Mouse (Mus musculus): ENCODE measurements around the gene Etfa. TPM values are rescaled to one million over a fixed set of nuclear protein-coding genes. Genes with fewer than 3 reads are reported as not detected.

Etfa gene
- polyA plus RNA-seq, 1 experiment: 28.8 TPM

DNA sequence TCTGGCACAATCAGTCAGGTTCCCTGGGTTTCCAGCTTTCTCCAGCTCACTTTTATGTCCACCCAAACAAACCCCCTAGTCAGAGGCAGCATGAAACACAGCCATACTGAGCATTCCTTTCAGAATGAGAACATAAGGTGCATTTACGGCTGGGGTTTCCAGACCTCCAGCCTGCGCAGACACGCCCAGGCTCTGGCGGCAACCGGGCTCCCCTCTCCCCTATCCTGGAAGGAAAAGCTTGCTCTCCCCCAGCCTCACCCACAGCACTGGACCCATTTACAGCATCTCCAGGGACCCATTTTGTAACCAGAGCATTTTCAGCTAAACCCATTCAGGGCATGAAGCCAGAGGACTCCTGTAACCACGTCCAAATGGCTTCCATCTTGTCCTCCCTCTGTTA is 62.0 kb downstream of the Etfa start:
- WGBS: 85% methylated on average over 6 of the region's 6 CpGs
- no peak overlapping the region for H3K4me3 ChIP-seq (replicated peaks; ENCODE audit: control insufficient read depth, low read depth, low read length)
- TF ChIP-seq CTCF (IDR thresholded peaks at IDR 0.05; ENCODE audit: control insufficient read depth, insufficient read depth, low read length) (no peak), POLR2A (IDR thresholded peaks at IDR 0.05; ENCODE audit: borderline replicate concordance, control insufficient read depth, low read depth, low read length) (no peak)
- H3K27ac ChIP-seq (ENCODE audit: control insufficient read depth, insufficient read depth, low read depth, low read length, poor library complexity): no peak overlapping the region
- H3K4me1 ChIP-seq (ENCODE audit: control insufficient read depth, insufficient read depth, low read length): no peaks in the 10 kb centered on the region

DNA sequence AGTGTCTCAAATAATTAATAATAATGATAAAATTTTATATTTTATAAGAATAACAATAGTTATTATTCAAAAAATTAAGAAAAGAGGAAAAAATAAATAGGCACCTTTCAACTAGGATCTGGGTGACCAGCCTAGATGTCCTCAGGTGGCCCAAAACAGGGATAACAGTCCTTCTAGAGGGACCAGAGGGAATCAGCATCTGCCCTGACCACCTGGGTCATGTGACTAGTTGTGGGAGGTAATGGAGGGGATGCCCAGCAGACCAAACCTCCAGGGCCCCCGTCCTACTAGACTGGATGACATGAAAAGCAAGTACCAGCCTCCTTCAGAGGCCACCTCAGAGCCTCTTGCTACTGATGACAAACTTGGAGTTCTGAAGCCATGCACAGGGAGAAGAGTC is 62.9 kb downstream of the Etfa start:
- H3K27ac ChIP-seq (ENCODE audit: control insufficient read depth, insufficient read depth, low read depth, low read length, poor library complexity): no peak overlapping the region
- WGBS: 62% methylated on average over 1 of the region's 1 CpGs

DNA sequence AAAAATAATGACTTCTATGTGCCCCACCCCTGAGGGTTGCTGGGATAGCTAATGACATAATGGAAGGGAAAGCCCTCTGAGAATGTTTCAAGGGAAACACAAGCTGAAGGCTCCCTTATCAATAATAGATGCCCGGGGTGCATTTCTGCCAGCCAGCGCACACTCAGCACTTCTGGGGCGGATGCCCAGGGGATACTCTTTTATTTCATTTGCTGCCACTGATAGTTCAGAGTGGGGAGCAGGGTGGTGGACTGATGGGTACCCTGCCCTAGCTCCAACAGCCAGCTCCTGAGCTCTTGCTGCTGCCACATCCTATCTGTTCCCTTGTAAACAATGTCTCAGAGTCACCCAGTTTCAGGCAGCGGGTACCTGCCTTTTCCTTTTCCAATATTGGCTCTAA is 64.5 kb downstream of the Etfa start:
- no peak for TF ChIP-seq POLR2A (IDR thresholded peaks at IDR 0.05; ENCODE audit: borderline replicate concordance, control insufficient read depth, low read depth, low read length)
- TF ChIP-seq CTCF (IDR thresholded peaks at IDR 0.05; ENCODE audit: control insufficient read depth, insufficient read depth, low read length): no peak
- WGBS: 86% methylated on average over 4 of the region's 4 CpGs
- H3K4me1 ChIP-seq (ENCODE audit: control insufficient read depth, insufficient read depth, low read length): no peaks in the 10 kb centered on the region

More for the DNA sequence above, 62.9 kb downstream of the Etfa start:
- Histone ChIP-seq H3K4me3 (replicated peaks; ENCODE audit: control insufficient read depth, low read depth, low read length) (no peak overlapping the region), H3K4me1 (ENCODE audit: control insufficient read depth, insufficient read depth, low read length) (no peaks in the 10 kb centered on the region)
- TF ChIP-seq POLR2A (IDR thresholded peaks at IDR 0.05; ENCODE audit: borderline replicate concordance, control insufficient read depth, low read depth, low read length): no peak
- TF ChIP-seq CTCF (IDR thresholded peaks at IDR 0.05; ENCODE audit: control insufficient read depth, insufficient read depth, low read length): no peak

DNA sequence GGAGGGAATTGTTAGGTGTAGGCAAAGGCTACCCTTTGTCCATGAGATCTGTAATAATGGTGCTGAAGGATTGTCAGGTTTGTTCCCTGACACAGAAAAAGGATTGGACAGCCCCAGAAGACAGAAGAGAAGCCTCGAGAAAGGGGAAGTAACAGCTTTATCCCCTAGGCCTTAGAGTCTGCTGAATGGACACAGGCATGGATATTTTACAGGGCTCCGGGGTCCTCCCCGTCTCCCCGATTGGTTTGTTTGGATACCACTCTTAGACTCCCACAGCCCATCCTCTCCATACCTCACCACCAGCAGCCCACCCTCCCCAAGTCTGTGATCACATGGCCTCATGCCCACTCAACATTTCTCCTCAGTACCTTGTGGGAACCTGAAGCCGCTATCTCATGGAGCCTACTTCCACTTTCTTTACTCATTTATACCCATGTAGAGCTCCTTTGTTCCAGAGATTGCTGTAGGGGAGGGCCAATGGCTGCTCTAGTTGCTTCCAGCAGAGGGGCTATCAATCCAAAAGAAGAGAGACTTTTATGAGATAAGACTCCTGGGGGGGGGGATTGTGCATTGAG is 72.8 kb downstream of the Etfa start:
- TF ChIP-seq CTCF (IDR thresholded peaks at IDR 0.05; ENCODE audit: control insufficient read depth, insufficient read depth, low read length) (no peak), POLR2A (IDR thresholded peaks at IDR 0.05; ENCODE audit: borderline replicate concordance, control insufficient read depth, low read depth, low read length) (no peak)
- no peak overlapping the region for H3K27ac ChIP-seq (ENCODE audit: control insufficient read depth, insufficient read depth, low read depth, low read length, poor library complexity)
- WGBS: 59% methylated on average over 5 of the region's 5 CpGs
- no peaks in the 10 kb centered on the region for H3K4me1 ChIP-seq (ENCODE audit: control insufficient read depth, insufficient read depth, low read length)
- H3K4me3 ChIP-seq (replicated peaks; ENCODE audit: control insufficient read depth, low read depth, low read length): no peak overlapping the region

More for the DNA sequence above, 64.5 kb downstream of the Etfa start:
- H3K4me3 ChIP-seq (replicated peaks; ENCODE audit: control insufficient read depth, low read depth, low read length): no peak overlapping the region
- H3K27ac ChIP-seq (ENCODE audit: control insufficient read depth, insufficient read depth, low read depth, low read length, poor library complexity): no peak overlapping the region

GRCm38 (mm10) chr9:55438433-55438832 is 73.6 kb downstream of the Etfa start:
- TF ChIP-seq CTCF (IDR thresholded peaks at IDR 0.05; ENCODE audit: control insufficient read depth, insufficient read depth, low read length) (no peak), POLR2A (IDR thresholded peaks at IDR 0.05; ENCODE audit: borderline replicate concordance, control insufficient read depth, low read depth, low read length) (no peak)
- WGBS: 78% methylated on average over 3 of the region's 3 CpGs
- H3K4me1 ChIP-seq (ENCODE audit: control insufficient read depth, insufficient read depth, low read length): no peaks in the 10 kb centered on the region
- H3K27ac ChIP-seq (ENCODE audit: control insufficient read depth, insufficient read depth, low read depth, low read length, poor library complexity): no peak overlapping the region
- no peak overlapping the region for H3K4me3 ChIP-seq (replicated peaks; ENCODE audit: control insufficient read depth, low read depth, low read length)

DNA sequence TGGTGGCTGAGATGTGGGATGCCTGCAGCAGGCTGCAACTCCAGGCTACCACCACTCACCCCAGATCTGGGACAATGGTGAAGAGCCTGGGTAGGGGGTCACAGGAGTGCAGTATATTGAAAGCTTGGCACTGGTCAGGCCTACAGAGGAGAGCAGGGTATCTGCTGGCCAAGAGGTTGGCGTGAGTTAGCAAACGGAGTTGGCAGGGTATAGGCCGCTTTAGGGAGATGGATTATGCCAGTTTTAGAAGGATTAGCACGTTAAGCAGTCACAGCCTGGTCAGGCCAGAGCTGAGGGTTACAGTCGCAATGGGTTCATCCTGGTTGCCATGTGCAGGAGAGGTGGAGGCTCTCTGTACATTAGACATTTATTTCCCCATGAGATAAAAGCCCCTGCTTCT is 78.2 kb downstream of the Etfa start:
- Histone ChIP-seq H3K4me3 (replicated peaks; ENCODE audit: control insufficient read depth, low read depth, low read length) (no peak overlapping the region), H3K27ac (ENCODE audit: control insufficient read depth, insufficient read depth, low read depth, low read length, poor library complexity) (no peak overlapping the region), H3K4me1 (ENCODE audit: control insufficient read depth, insufficient read depth, low read length) (no peaks in the 10 kb centered on the region)
- TF ChIP-seq CTCF (IDR thresholded peaks at IDR 0.05; ENCODE audit: control insufficient read depth, insufficient read depth, low read length): no peak
- no peak for TF ChIP-seq POLR2A (IDR thresholded peaks at IDR 0.05; ENCODE audit: borderline replicate concordance, control insufficient read depth, low read depth, low read length)
- WGBS: 89% methylated on average over 5 of the region's 5 CpGs

DNA sequence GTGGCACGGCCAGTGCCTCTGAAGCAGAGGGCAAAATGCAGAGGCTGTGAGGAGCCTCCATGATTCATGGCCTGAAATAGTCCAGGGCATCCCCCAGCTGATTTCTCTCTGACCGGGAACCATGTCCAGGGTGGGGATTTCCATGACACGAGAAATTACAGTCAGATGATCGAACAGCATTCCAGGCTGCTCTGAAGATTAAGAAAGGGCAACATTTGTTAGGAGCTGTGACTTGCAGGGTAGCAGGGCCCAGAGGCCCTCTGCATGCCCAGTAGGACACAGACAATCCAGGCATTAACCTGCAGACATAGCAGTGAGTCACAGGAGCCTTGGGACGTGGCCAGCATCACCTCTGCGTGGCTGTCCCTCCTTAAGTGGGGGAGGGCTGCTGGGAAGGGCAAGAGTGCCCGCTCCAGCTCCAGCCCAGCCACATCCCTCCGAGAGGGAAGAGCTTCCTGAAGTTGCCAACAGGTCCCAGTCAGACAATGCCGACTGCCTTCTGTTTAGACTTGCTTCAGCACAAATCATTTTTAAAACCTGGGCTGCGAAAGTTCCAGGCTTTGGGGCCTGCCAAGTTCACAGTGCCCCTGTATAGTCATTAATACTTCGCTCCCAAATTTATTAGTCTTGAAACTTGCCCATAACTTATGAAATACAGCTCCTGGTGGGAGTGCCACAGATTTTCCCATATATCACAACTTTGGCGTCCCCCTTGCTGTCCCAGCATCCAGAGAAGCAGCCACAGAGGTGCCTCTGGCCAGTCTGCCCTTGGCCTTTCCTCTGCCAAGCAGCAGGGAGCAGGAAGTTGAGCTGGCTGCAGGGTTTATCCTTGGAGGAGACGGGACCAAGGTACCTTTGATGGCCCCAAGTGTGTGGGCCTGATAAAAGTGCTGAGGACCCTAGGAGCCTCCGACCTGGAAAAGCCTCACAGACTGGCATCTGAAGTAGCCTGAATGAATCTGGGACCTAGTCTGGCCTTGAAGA is 79.4 kb downstream of the Etfa start:
- Histone ChIP-seq H3K4me1 (ENCODE audit: control insufficient read depth, insufficient read depth, low read length) (no peaks in the 10 kb centered on the region), H3K27ac (ENCODE audit: control insufficient read depth, insufficient read depth, low read depth, low read length, poor library complexity) (no peak overlapping the region), H3K4me3 (replicated peaks; ENCODE audit: control insufficient read depth, low read depth, low read length) (no peak overlapping the region)
- WGBS: 77% methylated on average over 14 of the region's 14 CpGs
- TF ChIP-seq POLR2A (IDR thresholded peaks at IDR 0.05; ENCODE audit: borderline replicate concordance, control insufficient read depth, low read depth, low read length) (no peak), CTCF (IDR thresholded peaks at IDR 0.05; ENCODE audit: control insufficient read depth, insufficient read depth, low read length) (no peak)

GRCm38 (mm10) chr9:55430133-55430532 is 81.9 kb downstream of the Etfa start:
- H3K4me1 ChIP-seq (ENCODE audit: control insufficient read depth, insufficient read depth, low read length): no peaks in the 10 kb centered on the region
- TF ChIP-seq CTCF (IDR thresholded peaks at IDR 0.05; ENCODE audit: control insufficient read depth, insufficient read depth, low read length) (no peak), POLR2A (IDR thresholded peaks at IDR 0.05; ENCODE audit: borderline replicate concordance, control insufficient read depth, low read depth, low read length) (no peak)
- WGBS: 75% methylated on average over 20 of the region's 20 CpGs
- no peak overlapping the region for H3K27ac ChIP-seq (ENCODE audit: control insufficient read depth, insufficient read depth, low read depth, low read length, poor library complexity)
- H3K4me3 ChIP-seq (replicated peaks; ENCODE audit: control insufficient read depth, low read depth, low read length): no peak overlapping the region

Data from bone marrow, adult 2 months (tissue).